Mouse (Mus musculus) heart, embryonic 10.5 days (tissue): ENCODE results near the gene Nup62. TPM values are rescaled to one million over a fixed set of nuclear protein-coding genes. Genes with fewer than 3 reads are reported as not detected.
A peak's percentile ranks its signal among the peaks of the same experiment; 100 is the strongest.

Experiments used
- DNase-seq: peaks from one replicate; pipeline ENCODE4 v3.0.0-alpha.2; 2017; ENCODE audit warnings: low spot score
- H3K27ac ChIP-seq: fragments of 300-500 bp; sonication (generic); 2 replicates; pipeline ENCODE4 v1.5.1; 2016; ENCODE audit warnings: mild to moderate bottlenecking
- H3K27me3 ChIP-seq: fragments of 300-500 bp; sonication (generic); 2 replicates; pipeline ENCODE4 v1.6.1; 2016; ENCODE audit warnings: mild to moderate bottlenecking; ENCODE audit not compliant: poor library complexity, insufficient read depth, severe bottlenecking
- H3K36me3 ChIP-seq: fragments of 300-500 bp; sonication (generic); 2 replicates; pipeline ENCODE4 v1.6.1; 2016; ENCODE audit warnings: mild to moderate bottlenecking, moderate library complexity
- H3K4me1 ChIP-seq: fragments of 300-500 bp; sonication (generic); 2 replicates; pipeline ENCODE4 v1.6.1; 2016; ENCODE audit warnings: mild to moderate bottlenecking
- H3K4me3 ChIP-seq: fragments of 300-500 bp; sonication (generic); 2 replicates; pipeline ENCODE4 v1.5.1; 2016; ENCODE audit warnings: mild to moderate bottlenecking, moderate library complexity
- H3K9me3 ChIP-seq: fragments of 300-500 bp; sonication (generic); 2 replicates; pipeline ENCODE4 v1.6.1; 2016; ENCODE audit warnings: mild to moderate bottlenecking, moderate library complexity
- WGBS: fragments of 180-500 bp; shearing (Covaris S2); methylation state at CpG from one replicate; pipeline ENCODE4 v1.1.7; 2016; 5-methylcytosine and 5-hydroxymethylcytosine counted together
- polyA plus RNA-seq: library from polyadenylated mRNA; unstranded; fragments of >200 nt; fragmentation: Nextera tagmentation; extraction: Ambion mirVana; gene quantifications from 2 replicates; pipeline ENCODE4 v1.2.1, GENCODE M21; 2016

Gene Nup62
- polyA plus RNA-seq, 1 experiment from 2014 or later: 132 TPM

DNA sequence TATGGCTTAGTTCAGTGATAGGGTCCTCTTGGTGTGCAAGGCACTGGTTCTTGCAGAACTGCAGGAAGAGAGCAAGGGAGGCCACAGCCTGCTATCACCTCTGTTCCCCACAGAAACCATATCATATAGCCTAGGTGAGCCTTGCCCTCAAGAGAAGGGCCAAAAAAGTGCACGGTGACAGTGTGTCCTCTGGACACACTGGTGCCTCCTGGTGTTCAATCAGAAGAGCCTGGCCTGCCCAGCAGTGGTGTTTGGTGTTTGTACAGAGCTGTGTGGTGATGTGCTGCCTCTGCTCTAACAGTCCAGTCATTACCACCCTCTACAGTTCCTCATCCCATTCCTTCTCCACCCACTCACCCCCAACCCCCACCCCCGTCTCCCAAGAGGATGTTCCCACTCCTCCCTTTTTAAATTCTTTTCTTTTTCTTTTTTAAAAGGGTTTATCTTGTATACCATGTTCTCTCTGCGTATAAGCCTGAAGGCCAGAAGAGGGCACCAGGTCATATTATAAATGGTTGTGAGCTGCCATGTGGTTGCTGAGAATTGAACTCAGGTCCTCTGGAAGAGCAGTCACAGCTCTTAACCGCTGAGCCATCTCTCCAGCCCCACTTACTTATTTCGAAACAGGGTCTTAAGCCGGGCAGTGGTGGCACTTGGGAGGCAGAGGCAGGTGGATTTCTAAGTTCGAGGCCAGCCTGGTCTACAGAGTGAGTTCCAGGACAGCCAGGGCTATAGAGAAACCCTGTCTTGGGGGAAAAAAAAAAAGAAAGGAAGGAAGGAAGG, 6.0 kb downstream of the Nup62 start:
- Histone ChIP-seq H3K27ac (no peak overlapping the region), H3K27me3 (no peaks in the 10 kb centered on the region), H3K9me3 (no peaks in the 10 kb centered on the region), H3K4me3 (no peak overlapping the region), H3K4me1 (peaks cover 75% of the 10 kb centered on the region), H3K36me3 (peaks cover 21% of the 10 kb centered on the region)
- WGBS: 83% methylated on average over 7 of the region's 7 CpGs
- DNase-seq: peak; percentile 56

DNA sequence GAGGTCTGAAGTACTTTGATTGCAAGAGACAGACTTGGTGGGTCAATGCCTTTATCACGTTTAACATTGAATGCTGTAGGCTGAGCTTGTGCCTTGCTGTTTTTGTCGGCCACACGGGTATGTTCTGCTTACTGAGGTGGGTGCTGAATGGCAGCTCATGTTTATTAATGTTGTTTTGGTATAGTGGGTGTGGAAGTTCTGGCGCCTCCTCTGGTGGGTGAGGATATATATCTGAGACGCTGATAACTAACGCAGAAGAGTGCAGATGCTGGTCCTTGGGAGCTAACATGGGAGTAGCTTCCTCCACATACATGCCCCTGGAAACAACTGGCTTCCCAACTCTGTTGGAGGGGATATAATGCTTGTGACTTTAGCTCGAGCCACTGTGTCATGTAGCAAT, 7.5 kb downstream of the Nup62 start:
- Histone ChIP-seq H3K9me3 (no peaks in the 10 kb centered on the region), H3K4me1 (peaks cover 62% of the 10 kb centered on the region), H3K36me3 (peaks cover 25% of the 10 kb centered on the region), H3K4me3 (no peak overlapping the region), H3K27ac (no peak overlapping the region), H3K27me3 (no peaks in the 10 kb centered on the region)
- DNase-seq: no peak
- 46% methylated on average over 7 of the region's 7 CpGs for WGBS

DNA sequence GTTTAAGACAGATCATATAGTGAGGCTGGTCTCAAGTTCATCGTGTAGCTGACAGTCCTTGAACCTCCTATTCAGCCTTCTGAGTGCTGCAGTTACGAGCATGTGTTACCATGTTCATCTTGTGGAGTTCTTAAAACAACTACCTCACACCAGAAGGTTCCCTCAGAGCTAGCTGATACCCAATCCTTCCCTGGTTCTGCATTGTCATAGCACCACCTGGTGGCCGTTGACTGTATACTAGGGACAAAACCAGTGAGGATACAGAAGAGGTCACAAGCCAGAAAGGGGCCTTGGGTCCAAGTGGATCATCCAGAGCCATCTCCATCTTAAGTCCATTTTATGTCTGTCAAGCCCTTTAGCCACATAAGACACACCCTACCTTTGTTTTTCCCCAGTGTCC, 9.0 kb downstream of the Nup62 start:
- H3K4me3 ChIP-seq: no peak overlapping the region
- no peak overlapping the region for H3K27ac ChIP-seq
- no peaks in the 10 kb centered on the region for H3K27me3 ChIP-seq
- peaks cover 35% of the 10 kb centered on the region for H3K36me3 ChIP-seq
- WGBS: 33% methylated on average over 3 of the region's 3 CpGs
- H3K4me1 ChIP-seq: peaks cover 49% of the 10 kb centered on the region
- DNase-seq: no peak
- no peaks in the 10 kb centered on the region for H3K9me3 ChIP-seq

DNA sequence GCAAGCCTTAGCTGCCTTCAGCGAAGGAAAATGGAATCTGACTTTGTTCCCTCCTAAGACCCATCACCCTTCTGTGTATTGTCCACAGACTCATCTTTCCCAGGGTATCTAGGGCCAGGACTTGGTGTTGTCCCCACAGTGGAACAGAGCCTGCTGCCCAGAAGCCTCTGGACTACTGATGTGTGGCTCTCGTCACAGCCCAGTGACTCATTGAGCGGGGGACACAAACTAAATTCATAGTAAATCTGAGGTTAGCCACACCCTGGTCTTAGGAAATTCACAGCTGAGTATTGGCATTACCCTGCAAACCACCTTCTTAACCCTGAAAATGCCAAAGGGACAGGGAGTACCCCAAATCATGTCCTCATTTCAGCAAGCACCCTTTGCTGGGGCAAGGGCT, 10.9 kb downstream of the Nup62 start:
- H3K27me3 ChIP-seq: no peaks in the 10 kb centered on the region
- H3K27ac ChIP-seq: no peak overlapping the region
- peaks cover 54% of the 10 kb centered on the region for H3K36me3 ChIP-seq
- DNase-seq: no peak
- 91% methylated on average over 3 of the region's 3 CpGs for WGBS
- H3K9me3 ChIP-seq: no peaks in the 10 kb centered on the region
- H3K4me3 ChIP-seq: no peak overlapping the region
- peaks cover 34% of the 10 kb centered on the region for H3K4me1 ChIP-seq

DNA sequence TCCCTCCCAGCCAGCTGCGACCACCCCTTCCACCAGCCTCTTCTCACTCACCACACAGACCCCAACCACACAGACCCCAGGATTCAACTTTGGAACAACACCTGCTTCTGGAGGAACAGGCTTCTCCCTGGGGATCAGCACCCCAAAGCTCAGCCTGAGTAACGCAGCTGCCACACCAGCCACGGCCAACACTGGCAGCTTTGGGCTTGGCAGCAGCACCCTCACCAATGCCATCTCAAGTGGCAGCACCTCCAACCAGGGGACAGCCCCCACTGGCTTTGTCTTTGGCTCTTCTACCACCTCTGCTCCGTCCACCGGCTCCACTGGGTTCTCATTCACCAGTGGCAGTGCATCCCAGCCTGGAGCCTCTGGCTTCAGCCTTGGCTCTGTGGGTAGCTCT, 12.8 kb downstream of the Nup62 start:
- no peak for DNase-seq
- H3K27me3 ChIP-seq: no peaks in the 10 kb centered on the region
- no peaks in the 10 kb centered on the region for H3K9me3 ChIP-seq
- H3K4me3 ChIP-seq: no peak overlapping the region; the same call in 1 of the 2 replicates
- peaks cover 52% of the 10 kb centered on the region for H3K36me3 ChIP-seq
- WGBS: 98% methylated on average over 5 of the region's 5 CpGs
- H3K4me1 ChIP-seq: peaks cover 22% of the 10 kb centered on the region
- H3K27ac ChIP-seq: no peak overlapping the region

DNA sequence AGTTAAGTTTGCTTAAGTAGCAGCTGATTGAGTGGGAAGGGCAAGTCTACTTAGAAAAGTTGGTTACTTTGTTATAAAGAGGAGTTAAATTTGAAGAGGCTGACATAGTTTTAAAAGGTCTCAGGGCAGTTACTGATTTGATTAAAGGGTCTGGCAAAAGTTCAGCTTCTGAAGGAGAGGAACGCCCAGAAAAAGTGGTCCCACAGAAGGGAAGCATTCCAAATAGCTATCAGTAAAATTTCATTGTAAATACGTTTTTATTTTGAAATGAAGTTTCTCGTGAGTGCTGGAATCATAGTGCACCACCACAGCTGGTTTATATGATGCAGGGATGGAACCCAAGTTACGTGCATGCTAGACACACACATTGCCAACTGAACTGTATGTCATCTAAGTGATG, 16.9 kb downstream of the Nup62 start:
- DNase-seq: no peak
- Histone ChIP-seq H3K9me3 (no peaks in the 10 kb centered on the region), H3K27ac (no peak overlapping the region), H3K27me3 (peaks cover 5% of the 10 kb centered on the region; the same call in 1 of the 2 replicates), H3K4me1 (peaks cover 13% of the 10 kb centered on the region; the same call in 1 of the 2 replicates), H3K4me3 (no peak overlapping the region), H3K36me3 (peaks cover 45% of the 10 kb centered on the region)
- 80% methylated on average over 4 of the region's 4 CpGs for WGBS

DNA sequence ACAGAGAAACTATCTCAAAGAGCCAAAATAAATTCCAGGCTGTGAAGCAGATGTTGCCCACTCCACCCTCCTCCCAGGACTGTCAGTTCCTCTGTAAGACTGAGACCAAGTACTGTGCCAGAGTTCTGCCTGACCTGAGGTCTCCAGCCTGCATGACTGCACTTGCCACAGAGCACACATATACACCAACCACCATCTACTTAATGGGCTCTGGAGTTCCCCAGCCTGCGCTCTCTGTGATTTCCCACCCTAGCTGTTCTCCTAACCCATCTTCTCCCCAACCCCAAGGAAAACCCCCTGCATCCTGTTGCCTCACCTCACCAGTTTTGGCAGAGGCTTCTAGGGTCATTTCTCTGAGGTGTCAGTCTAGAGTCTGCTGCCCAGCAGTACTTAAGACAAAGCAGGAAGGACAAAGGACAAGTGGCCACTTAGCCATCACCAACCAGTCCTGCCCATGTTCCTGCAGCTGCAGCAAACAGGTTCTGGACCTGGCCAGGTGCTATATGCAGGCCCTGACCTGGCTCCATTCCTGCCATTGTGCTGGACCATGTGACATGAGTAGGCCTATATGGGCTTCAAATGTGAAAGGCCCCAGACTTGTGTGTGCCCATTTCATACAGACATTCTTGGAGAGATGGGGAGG, 19.6 kb downstream of the Nup62 start:
- no peak for DNase-seq
- 95% methylated on average over 1 of the region's 1 CpGs for WGBS
- Histone ChIP-seq H3K9me3 (no peaks in the 10 kb centered on the region), H3K27ac (no peak overlapping the region), H3K4me1 (peaks cover 27% of the 10 kb centered on the region), H3K27me3 (peaks cover 32% of the 10 kb centered on the region), H3K4me3 (no peak overlapping the region), H3K36me3 (peaks cover 27% of the 10 kb centered on the region)

DNA sequence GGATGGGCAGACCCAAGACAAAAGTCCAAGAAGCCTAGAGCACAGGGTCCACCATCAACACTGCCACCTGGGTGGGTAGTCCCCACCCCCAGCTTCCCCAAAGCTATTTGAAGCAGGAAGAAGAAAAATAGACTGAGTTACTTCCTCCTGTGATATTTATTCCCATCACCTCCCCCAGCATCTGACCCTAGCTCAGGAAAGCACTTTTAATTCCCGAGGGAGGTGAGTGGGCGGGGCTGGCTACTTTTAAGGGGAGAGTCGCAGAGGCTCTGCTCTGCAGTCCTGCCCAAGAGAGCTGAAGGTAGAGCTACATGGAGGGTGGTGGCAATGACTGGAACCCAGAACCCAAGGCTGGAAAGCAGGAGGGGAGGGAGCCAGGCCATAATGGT, 20.1 kb downstream of the Nup62 start:
- no peaks in the 10 kb centered on the region for H3K9me3 ChIP-seq
- peaks cover 37% of the 10 kb centered on the region for H3K27me3 ChIP-seq
- peaks cover 27% of the 10 kb centered on the region for H3K36me3 ChIP-seq
- no peak for DNase-seq
- no peak overlapping the region for H3K4me3 ChIP-seq
- H3K27ac ChIP-seq: no peak overlapping the region
- H3K4me1 ChIP-seq: peaks cover 27% of the 10 kb centered on the region
- 52% methylated on average over 3 of the region's 3 CpGs for WGBS

DNA sequence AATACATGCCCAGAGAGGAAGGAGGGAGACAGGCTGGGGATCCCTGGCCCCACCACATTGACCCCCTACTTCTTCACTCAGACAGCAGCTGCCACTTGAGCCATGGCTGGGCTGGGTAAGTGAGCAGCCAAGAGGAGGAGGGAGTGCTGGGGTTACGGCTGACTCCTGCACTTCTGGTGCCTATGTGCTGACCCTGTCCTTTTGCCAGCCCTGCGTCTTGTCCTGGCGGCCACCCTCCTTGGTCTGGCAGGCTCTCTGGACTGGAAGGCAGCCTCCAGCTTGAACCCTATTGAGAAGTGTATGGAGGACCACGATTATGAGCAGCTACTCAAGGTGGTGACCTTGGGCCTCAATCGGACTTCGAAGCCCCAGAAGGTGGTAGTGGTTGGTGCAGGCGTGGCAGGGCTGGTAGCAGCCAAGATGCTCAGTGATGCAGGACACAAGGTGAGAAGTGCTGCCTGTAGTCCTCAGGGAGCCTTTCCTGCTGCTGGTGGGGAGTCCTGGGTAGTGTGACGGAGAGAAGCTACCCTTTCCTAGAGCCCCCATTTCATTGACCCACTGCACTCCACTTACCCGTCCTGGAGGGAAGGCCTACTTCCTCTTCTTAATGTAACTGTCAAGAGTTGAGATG, 20.6 kb downstream of the Nup62 start:
- Histone ChIP-seq H3K36me3 (peaks cover 26% of the 10 kb centered on the region), H3K9me3 (no peaks in the 10 kb centered on the region), H3K27ac (no peak overlapping the region), H3K4me1 (peaks cover 27% of the 10 kb centered on the region), H3K4me3 (no peak overlapping the region), H3K27me3 (peaks cover 41% of the 10 kb centered on the region)
- 78% methylated on average over 9 of the region's 9 CpGs for WGBS
- DNase-seq: peak; percentile 72

DNA sequence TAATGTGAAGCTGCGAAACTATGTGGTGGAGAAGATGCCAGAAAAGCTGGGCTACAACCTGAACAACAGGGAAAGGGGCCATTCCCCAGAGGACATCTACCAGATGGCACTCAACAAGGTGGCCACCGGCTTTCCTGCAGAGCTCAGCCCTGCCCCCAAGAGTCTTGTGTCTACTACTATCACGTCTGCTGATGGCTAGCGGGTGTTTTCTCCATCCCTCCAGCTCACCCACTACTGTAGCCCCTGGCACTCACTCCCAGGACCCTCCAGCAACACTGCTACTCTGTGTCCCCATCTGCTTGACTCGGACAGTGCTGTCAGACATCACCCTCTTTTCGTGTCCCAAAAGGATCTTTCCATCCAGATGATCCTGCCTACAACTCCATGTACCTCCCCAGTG, 22.2 kb downstream of the Nup62 start:
- no peak overlapping the region for H3K27ac ChIP-seq
- no peaks in the 10 kb centered on the region for H3K9me3 ChIP-seq
- peak; percentile 71 for DNase-seq
- no peak overlapping the region for H3K4me3 ChIP-seq
- peaks cover 34% of the 10 kb centered on the region for H3K36me3 ChIP-seq
- WGBS: 82% methylated on average over 6 of the region's 6 CpGs
- peaks cover 53% of the 10 kb centered on the region for H3K27me3 ChIP-seq
- H3K4me1 ChIP-seq: peaks cover 27% of the 10 kb centered on the region

DNA sequence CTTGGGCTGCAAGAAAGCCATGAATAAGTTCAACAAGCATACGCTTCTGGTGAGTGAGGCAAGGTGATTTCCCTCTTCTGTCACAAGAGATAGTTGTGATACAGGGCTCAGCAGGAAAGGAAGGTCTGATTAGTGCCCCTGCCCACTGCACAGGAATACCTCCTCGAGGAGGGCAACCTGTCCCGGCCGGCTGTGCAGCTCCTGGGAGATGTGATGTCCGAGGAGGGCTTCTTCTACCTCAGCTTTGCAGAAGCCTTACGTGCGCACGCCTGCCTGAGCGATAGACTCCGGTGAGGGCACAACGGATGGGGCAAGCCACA, 23.2 kb downstream of the Nup62 start:
- Histone ChIP-seq H3K27me3 (peaks cover 53% of the 10 kb centered on the region), H3K4me1 (peaks cover 27% of the 10 kb centered on the region), H3K36me3 (peaks cover 45% of the 10 kb centered on the region), H3K9me3 (no peaks in the 10 kb centered on the region), H3K4me3 (peak overlapping the region; percentile 53), H3K27ac (peak overlapping the region; percentile 62)
- 26% methylated on average over 11 of the region's 11 CpGs for WGBS
- no peak for DNase-seq

DNA sequence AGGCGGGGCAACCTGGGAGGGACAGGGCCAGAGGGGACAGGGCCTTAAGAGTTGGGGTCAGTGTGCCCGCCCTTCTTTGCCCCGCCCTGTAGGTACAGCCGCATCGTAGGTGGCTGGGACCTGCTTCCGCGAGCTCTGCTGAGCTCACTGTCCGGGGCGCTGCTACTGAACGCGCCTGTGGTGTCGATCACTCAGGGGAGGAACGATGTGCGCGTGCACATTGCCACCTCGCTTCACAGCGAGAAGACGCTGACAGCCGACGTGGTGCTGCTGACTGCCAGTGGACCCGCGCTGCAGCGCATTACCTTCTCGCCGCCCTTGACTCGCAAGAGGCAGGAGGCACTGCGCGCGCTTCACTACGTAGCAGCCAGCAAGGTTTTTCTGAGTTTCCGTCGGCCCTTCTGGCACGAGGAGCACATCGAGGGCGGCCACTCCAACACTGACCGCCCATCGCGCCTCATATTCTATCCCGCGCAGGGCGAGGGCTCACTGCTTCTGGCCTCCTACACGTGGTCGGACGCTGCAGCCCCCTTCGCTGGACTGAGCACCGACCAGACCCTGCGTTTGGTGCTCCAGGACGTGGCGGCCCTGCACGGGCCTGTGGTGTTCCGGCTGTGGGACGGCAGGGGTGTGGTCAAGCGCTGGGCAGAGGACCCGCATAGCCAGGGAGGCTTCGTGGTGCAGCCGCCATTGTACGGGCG, 23.8 kb downstream of the Nup62 start:
- Histone ChIP-seq H3K27me3 (peaks cover 53% of the 10 kb centered on the region), H3K4me3 (peak overlapping the region; percentile 53), H3K4me1 (peaks cover 27% of the 10 kb centered on the region), H3K36me3 (peaks cover 50% of the 10 kb centered on the region), H3K27ac (peak overlapping the region; percentile 62), H3K9me3 (no peaks in the 10 kb centered on the region)
- no peak for DNase-seq
- WGBS: 1% methylated on average over 58 of the region's 58 CpGs

DNA sequence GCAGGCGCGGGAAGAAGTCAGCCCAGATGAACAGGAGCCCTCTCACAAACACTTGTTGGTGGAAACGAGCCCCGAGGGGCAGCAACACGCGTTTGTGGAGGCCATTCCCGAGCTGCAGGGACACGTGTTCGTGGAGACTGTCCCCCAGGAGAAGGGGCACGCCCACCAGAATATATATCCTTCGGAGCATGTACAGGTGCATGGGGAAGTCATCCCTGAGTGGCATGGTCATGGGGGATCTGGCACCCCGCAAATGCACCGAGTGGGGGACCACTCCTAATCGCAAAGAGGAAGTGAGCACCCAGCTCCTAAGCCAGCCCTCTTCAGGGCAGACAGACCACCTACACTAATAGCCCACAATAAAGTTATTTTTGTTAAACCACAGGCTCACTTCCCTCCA, 24.5 kb downstream of the Nup62 start:
- peaks cover 53% of the 10 kb centered on the region for H3K27me3 ChIP-seq
- peaks cover 58% of the 10 kb centered on the region for H3K36me3 ChIP-seq
- WGBS: 61% methylated on average over 14 of the region's 14 CpGs
- H3K4me3 ChIP-seq: peak overlapping the region; percentile 53; the same call in 1 of the 2 replicates
- peaks cover 26% of the 10 kb centered on the region for H3K4me1 ChIP-seq
- DNase-seq: no peak
- no peak overlapping the region for H3K27ac ChIP-seq
- H3K9me3 ChIP-seq: no peaks in the 10 kb centered on the region
